Mouse (Mus musculus) ES-E14 (cell line): ENCODE measurements at regions not wholly inside any gene's neighbourhood (a gene's known extent, or its start where the extent isn't known, plus 50 kb on each side); places are given as distances from the start of the nearest gene placed in this dataset.

Experiments used
- DNase-seq: peaks from one replicate; pipeline ENCODE4 v3.0.0-alpha.2; 2013; ENCODE audit warnings: low read depth, low spot score
- H3K27ac ChIP-seq: 2 replicates; pipeline ENCODE4 v1.5.1; 2012; ENCODE audit warnings: low read depth, mild to moderate bottlenecking, low read length, moderate library complexity, mixed read lengths; ENCODE audit not compliant: poor library complexity, insufficient read depth, severe bottlenecking
- H3K36me3 ChIP-seq: 2 replicates; pipeline ENCODE4 v1.6.1; 2012; ENCODE audit warnings: mild to moderate bottlenecking, low read length, moderate library complexity, mixed read lengths; ENCODE audit not compliant: control insufficient read depth, poor library complexity, insufficient read depth, severe bottlenecking
- H3K4me1 ChIP-seq, 2 experiments: fragments of 150-350 bp in 1 of 2; sonication (generic) in 1 of 2; 2 replicates each; pipeline ENCODE4 v1.6.1; 2012; ENCODE audit warnings: low read length in 2 of 2, mild to moderate bottlenecking in 1 of 2, mixed read lengths in 1 of 2; ENCODE audit not compliant: control insufficient read depth in 2 of 2, insufficient read depth in 2 of 2, poor library complexity in 1 of 2
- H3K4me3 ChIP-seq, 2 experiments: fragments of 150-350 bp in 1 of 2; sonication (generic) in 1 of 2; 2 replicates each; pipeline ENCODE4 v1.5.1; 2012; ENCODE audit warnings: low read length in 2 of 2, low read depth in 1 of 2, mild to moderate bottlenecking in 1 of 2, mixed read lengths in 1 of 2; ENCODE audit not compliant: insufficient read depth in 1 of 2, poor library complexity in 1 of 2, severe bottlenecking in 1 of 2
- H3K9ac ChIP-seq: 2 replicates; pipeline ENCODE4 v1.6.1; 2012; ENCODE audit warnings: low read depth, mild to moderate bottlenecking, low read length, mixed read lengths; ENCODE audit not compliant: poor library complexity, insufficient read depth, severe bottlenecking
- H3K9me3 ChIP-seq: fragments of 150-350 bp; sonication (generic); 2 replicates; pipeline ENCODE4 v1.6.1; 2012; ENCODE audit warnings: low read depth, mild to moderate bottlenecking, low read length; ENCODE audit not compliant: control insufficient read depth, insufficient read depth
- CHD2 ChIP-seq: IDR thresholded peaks from 2 replicates; pipeline ENCODE4 v1.6.1; 2014; ENCODE audit warnings: mild to moderate bottlenecking, low read depth, low read length, inconsistent platforms
- HCFC1 ChIP-seq: IDR thresholded peaks from 2 replicates; pipeline ENCODE4 v1.6.1; 2012; ENCODE audit warnings: low read length, inconsistent platforms, borderline replicate concordance; ENCODE audit not compliant: insufficient read depth
- MAFK ChIP-seq: IDR thresholded peaks from 2 replicates; pipeline ENCODE4 v1.6.1; 2014; ENCODE audit warnings: mild to moderate bottlenecking, low read depth, low read length, inconsistent platforms; ENCODE audit not compliant: insufficient read depth
- ZC3H11A ChIP-seq: IDR thresholded peaks from 2 replicates; pipeline ENCODE4 v1.6.1; 2012; ENCODE audit warnings: low read depth, mild to moderate bottlenecking, inconsistent platforms, low read length, borderline replicate concordance
- ZNF384 ChIP-seq: IDR thresholded peaks from 2 replicates; pipeline ENCODE4 v1.6.1; 2012; ENCODE audit warnings: low read depth, low read length, inconsistent platforms
- in situ Hi-C, 2 experiments: fragments of 600-800 bp; cut with MboI; formaldehyde crosslinking; loops; one replicate each; pipeline ENCODE4 v1.15.1; 2025; ENCODE audit warnings: low sequenced_read_pairs in 2 of 2, inconsistent platforms in 1 of 2; ENCODE audit not compliant: unreplicated experiment in 2 of 2

DNA sequence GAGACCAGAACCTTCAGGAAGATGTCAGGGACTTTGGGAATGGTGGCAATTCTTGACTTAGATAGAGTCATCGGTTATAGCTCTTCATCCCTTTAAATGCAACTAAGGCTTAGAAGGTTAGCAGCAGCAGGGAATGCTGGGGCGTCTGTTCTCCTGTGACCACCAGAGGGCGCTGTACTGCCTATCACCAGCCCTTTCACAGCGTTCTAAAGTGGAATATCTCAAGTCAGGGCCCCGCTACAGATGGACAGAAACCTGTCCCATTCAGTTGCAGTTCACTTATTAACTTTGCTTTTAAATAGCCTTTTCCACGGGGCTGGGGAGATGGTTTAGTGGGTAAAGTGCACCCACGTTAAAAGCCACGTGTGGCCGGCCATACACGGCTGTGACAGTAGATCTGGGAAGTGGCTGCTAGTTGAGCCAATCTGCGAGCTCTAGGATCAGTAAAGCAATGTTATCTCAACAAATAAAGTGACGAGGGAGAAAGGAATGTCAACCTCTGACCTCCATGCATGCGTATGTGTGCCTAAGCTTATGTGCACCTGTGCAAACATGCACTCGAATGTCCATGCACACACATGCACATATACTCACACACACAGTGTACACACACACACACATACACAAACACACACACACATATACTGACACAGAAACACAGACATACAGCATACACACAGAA, 104.3 kb downstream of the Fam168b start:
- Histone ChIP-seq H3K27ac (no peak overlapping the region), H3K4me3 (no peak overlapping the region), H3K9ac (no peak overlapping the region), H3K9me3 (no peaks in the 10 kb centered on the region), H3K36me3 (no peaks in the 10 kb centered on the region), H3K4me1 (no peaks in the 10 kb centered on the region)
- in situ Hi-C loops, result no loop called here
- DNase-seq, result peak; percentile 52
- TF ChIP-seq CHD2 (no peak), MAFK (no peak), HCFC1 (no peak), ZNF384 (no peak), ZC3H11A (no peak)

DNA sequence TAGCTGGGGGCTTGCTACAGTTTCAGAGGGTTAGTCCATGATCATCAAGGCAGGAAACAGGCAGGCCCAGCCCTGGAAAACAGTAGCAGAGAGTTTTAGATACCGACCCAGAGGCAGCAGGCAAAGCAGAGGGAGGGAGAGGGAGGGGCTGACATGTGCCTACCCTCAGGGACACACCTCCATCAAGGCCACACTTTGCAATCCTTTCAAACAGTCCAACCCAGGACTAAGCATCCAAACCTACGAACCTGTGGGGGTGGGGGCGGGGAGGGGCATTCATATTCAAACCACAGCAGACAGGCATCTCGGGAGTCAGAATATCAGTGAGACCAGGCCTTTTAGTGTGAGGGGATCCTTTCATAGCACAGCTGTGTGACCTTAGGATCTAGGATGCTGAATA, 103.2 kb downstream of the Fam168b start:
- no peak for TF ChIP-seq HCFC1
- no peak for TF ChIP-seq ZC3H11A
- TF ChIP-seq CHD2, result no peak
- no peak for TF ChIP-seq MAFK
- TF ChIP-seq ZNF384, result no peak
- no peaks in the 10 kb centered on the region for H3K4me1 ChIP-seq
- no peaks in the 10 kb centered on the region for H3K9me3 ChIP-seq
- H3K27ac ChIP-seq, result no peak overlapping the region
- no peak overlapping the region for H3K4me3 ChIP-seq
- in situ Hi-C loops, result no loop called here
- DNase-seq, result no peak
- H3K9ac ChIP-seq, result no peak overlapping the region
- no peaks in the 10 kb centered on the region for H3K36me3 ChIP-seq

DNA sequence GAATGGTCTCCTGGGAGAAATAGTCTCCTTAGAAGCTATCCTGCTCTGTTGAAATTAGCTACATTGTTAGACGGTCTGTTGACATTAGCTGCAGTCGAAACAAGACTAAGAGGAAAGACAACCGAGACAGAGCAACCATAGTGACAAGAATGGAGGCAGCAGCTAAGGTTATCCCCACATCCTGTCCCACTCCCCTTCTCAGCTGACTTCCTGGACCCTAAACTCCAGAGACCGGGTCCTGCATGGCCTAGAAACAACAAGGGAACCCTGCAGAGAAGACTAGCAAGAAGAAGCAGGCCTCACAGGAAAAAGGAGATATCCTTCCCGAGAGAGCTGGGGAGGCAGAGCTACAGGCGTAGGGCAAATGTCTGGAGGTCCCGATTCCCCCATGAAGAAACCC, 102.0 kb downstream of the Fam168b start:
- in situ Hi-C loops, result no loop called here

DNA sequence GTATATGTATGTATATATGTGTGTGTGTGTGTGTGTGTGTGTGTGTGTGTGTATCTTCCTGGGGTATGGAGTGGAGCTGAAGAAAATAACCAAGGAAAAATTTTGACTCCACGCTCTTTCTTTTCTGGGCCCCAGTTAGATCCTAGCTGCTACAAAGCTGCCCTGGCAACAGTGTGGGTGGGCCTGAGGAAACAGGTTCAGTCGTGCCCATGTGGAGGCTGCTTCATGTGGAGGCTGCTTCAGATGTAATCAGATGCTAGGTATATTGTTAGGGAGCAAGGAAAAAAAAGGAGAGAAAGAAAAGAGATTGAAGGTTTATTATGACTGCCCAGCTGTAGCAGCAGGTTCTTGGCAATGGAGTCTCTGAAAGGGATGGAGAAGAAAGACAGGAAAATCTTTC, 100.6 kb downstream of the Fam168b start:
- no peak overlapping the region for H3K27ac ChIP-seq
- H3K4me3 ChIP-seq, result no peak overlapping the region
- no peaks in the 10 kb centered on the region for H3K9me3 ChIP-seq
- H3K9ac ChIP-seq, result no peak overlapping the region
- DNase-seq, result no peak
- in situ Hi-C loops, result no loop called here
- no peaks in the 10 kb centered on the region for H3K4me1 ChIP-seq
- no peaks in the 10 kb centered on the region for H3K36me3 ChIP-seq
- TF ChIP-seq HCFC1 (no peak), MAFK (no peak), ZC3H11A (no peak), CHD2 (no peak), ZNF384 (no peak)

More for the DNA sequence above, 102.0 kb downstream of the Fam168b start:
- no peak overlapping the region for H3K9ac ChIP-seq
- no peak overlapping the region for H3K27ac ChIP-seq
- H3K9me3 ChIP-seq, result no peaks in the 10 kb centered on the region
- H3K4me1 ChIP-seq, result no peaks in the 10 kb centered on the region
- H3K4me3 ChIP-seq, result no peak overlapping the region
- H3K36me3 ChIP-seq, result no peaks in the 10 kb centered on the region
- TF ChIP-seq ZNF384 (no peak), HCFC1 (no peak), CHD2 (no peak), ZC3H11A (no peak), MAFK (no peak)
- DNase-seq, result no peak
